Mouse (Mus musculus): Measurements from ENCODE around the gene Gm28042. TPM values are rescaled to one million over a fixed set of nuclear protein-coding genes. Genes with fewer than 3 reads are reported as not detected.

Gm28042 gene
- polyA plus RNA-seq, 1 experiment from 2014 or later: 3.6 TPM

DNA sequence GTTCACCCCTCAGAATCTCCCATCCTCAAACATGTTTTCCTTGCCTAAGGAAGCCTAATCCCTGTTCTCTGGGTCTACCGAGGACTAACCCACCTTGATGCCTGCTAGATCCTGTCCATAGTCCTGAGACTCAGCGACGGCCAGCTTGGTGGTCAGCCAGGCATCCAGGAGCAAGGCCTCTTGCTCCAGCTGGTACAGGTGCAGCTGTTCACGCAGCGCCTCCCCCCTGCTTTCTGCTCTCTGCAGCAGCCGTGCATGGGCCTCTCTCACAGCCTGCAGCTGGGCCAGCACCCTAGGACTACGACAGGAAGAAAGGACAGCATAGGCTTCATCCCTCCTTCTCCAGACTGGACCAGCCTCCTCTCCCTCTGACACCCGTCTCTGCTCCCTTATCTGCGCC, 20.9 kb downstream of the Gm28042 start:
- Histone ChIP-seq H3K27ac (replicated peaks in 1 of 2; ENCODE audit: control insufficient read depth in 1 of 2, insufficient read depth in 1 of 2, low read depth in 2 of 2, low read length in 2 of 2) (no peak overlapping the region), H3K4me1 (ENCODE audit: control insufficient read depth in 2 of 2, insufficient read depth in 2 of 2, low read length in 2 of 2) (peaks cover 5 to 7% of the 10 kb centered on the region in 2 experiments; a peak in 3 of 4 replicates), H3K9ac (ENCODE audit: low read length) (no peak overlapping the region), H3K36me3 (ENCODE audit: control insufficient read depth, insufficient read depth, low read length) (no peaks in the 10 kb centered on the region), H3K4me3 (ENCODE audit: control insufficient read depth in 1 of 2, insufficient read depth in 1 of 2, low read depth in 1 of 2, low read length in 2 of 2) (no peak overlapping the region), H3K9me3 (ENCODE audit: control insufficient read depth, low read length) (no peaks in the 10 kb centered on the region), H3K4me2 (ENCODE audit: low read length) (no peak overlapping the region), H3K27me3 (ENCODE audit: control insufficient read depth, insufficient read depth, low read length) (no peaks in the 10 kb centered on the region)
- WGBS: 66% methylated on average over 9 of the region's 9 CpGs
- no peak; the same call in 1 of the 2 replicates for ATAC-seq (ENCODE audit: insufficient number of reproducible peaks, insufficient read depth, low FRiP score, low read depth)

DNA sequence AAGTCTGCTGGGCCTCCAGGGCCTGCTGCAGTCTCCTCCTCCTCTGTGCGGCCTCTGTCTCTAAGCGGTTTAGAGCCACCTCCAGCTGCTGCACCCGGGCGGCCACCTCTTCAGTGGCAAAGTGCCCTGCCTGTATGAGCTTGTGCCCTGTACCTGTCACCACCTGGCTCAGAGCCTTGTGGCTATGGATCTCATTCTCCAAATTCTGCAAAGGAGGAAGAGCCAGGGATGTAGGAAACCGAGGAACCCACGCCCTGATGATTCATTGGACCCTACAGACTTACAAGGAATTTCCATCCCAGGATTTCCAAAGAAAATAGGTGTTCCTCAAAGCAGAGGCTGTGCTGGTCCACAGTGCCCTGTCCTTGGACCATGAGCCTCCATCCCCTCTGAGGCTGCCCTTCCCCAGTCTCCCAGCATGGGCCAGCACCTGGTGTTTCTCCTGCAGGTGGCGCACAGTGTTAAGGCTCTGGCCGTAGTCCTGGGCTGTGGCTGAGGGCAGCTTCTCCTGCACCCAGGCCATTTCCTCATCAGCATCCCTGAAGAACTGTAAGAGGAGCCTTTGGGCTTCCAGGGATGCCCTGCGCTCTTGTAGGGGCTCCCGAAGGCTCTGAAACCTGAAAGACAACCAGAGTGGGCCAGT, 22.5 kb downstream of the Gm28042 start:
- no peaks in the 10 kb centered on the region for H3K27me3 ChIP-seq (ENCODE audit: control insufficient read depth, insufficient read depth, low read length)
- no peaks in the 10 kb centered on the region for H3K9me3 ChIP-seq (ENCODE audit: control insufficient read depth, low read length)
- H3K4me3 ChIP-seq (ENCODE audit: control insufficient read depth in 1 of 2, insufficient read depth in 1 of 2, low read depth in 1 of 2, low read length in 2 of 2): no peak overlapping the region
- peak; percentile 32; the same call in 1 of the 2 replicates for ATAC-seq (ENCODE audit: insufficient number of reproducible peaks, insufficient read depth, low FRiP score, low read depth)
- 52% methylated on average over 10 of the region's 10 CpGs for WGBS
- no peaks in the 10 kb centered on the region for H3K36me3 ChIP-seq (ENCODE audit: control insufficient read depth, insufficient read depth, low read length)
- no peak overlapping the region for H3K4me2 ChIP-seq (ENCODE audit: low read length)
- H3K27ac ChIP-seq (replicated peaks in 1 of 2; ENCODE audit: control insufficient read depth in 1 of 2, insufficient read depth in 1 of 2, low read depth in 2 of 2, low read length in 2 of 2): no peak overlapping the region
- H3K4me1 ChIP-seq (ENCODE audit: control insufficient read depth in 2 of 2, insufficient read depth in 2 of 2, low read length in 2 of 2): peaks cover under 1 to 10% of the 10 kb centered on the region in 2 experiments; a peak in 3 of 4 replicates
- no peak overlapping the region for H3K9ac ChIP-seq (ENCODE audit: low read length)

DNA sequence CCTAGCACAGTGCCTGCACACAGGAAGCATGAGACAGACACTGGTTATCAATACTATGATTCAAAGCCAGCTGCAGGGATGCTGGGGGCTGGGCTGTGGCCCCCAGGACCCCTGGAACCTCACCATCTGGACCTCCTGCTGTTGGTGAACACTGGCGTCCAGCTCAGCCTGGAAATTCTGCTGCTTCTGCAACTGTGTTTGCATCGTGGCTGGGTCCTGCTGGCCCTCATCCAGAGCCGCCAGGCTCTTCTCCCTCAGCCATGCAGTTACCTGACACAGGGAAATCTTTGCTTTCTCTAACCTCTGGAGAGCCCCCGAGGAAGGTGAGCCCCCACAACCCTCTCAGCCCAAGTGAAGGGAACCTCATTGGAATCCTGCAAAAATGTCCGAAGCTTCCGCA, 24.1 kb downstream of the Gm28042 start:
- Histone ChIP-seq H3K27ac (replicated peaks in 1 of 2; ENCODE audit: control insufficient read depth in 1 of 2, insufficient read depth in 1 of 2, low read depth in 2 of 2, low read length in 2 of 2) (no peak overlapping the region), H3K27me3 (ENCODE audit: control insufficient read depth, insufficient read depth, low read length) (no peaks in the 10 kb centered on the region), H3K4me1 (ENCODE audit: control insufficient read depth in 2 of 2, insufficient read depth in 2 of 2, low read length in 2 of 2) (peaks cover 15 to 25% of the 10 kb centered on the region in 2 experiments), H3K36me3 (ENCODE audit: control insufficient read depth, insufficient read depth, low read length) (no peaks in the 10 kb centered on the region), H3K4me2 (ENCODE audit: low read length) (no peak overlapping the region), H3K9ac (ENCODE audit: low read length) (no peak overlapping the region), H3K4me3 (ENCODE audit: control insufficient read depth in 1 of 2, insufficient read depth in 1 of 2, low read depth in 1 of 2, low read length in 2 of 2) (no peak overlapping the region), H3K9me3 (ENCODE audit: control insufficient read depth, low read length) (no peaks in the 10 kb centered on the region)
- no peak for ATAC-seq (ENCODE audit: insufficient number of reproducible peaks, insufficient read depth, low FRiP score, low read depth)
- 53% methylated on average over 6 of the region's 6 CpGs for WGBS

DNA sequence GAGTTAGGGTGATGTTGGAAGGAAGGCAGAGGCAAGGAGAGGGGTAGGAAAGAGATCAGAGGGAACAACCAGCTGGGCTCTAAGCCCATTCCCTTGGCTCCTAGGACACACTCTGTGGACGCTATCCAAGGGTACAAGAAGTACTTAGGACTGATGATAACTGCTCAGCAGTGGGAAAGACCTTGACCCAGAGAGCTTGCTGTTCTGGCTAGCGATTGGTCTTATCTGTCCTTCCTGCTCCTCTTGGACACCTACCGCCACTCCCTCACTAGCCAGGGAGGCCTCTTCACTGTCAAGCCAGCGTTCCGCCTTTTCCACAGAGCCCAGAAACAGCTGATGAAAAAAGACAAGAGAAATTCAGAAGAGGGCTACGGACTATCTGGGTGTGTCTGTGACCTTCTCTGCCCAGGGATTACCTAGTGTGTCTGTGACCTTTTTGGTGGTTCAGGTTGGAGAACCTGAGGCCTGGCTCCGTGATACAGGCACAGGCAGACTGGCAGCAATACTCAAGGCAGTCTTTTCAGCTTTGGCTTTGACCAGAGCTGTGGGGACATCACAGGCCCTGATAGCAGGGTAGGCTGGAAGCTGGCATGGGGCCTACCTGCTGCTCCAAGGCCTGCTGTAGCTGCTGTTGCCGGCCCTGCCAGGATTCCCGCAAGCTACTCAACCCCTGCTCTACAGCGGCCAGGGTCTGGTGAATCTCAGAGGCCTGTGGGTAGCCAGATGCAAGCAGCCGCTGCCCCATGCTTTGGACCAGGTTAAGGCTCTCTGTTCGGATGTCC, 27.7 kb downstream of the Gm28042 start:
- Histone ChIP-seq H3K4me1 (ENCODE audit: control insufficient read depth in 2 of 2, insufficient read depth in 2 of 2, low read length in 2 of 2) (peaks cover 15 to 28% of the 10 kb centered on the region in 2 experiments), H3K9ac (ENCODE audit: low read length) (peak overlapping the region; percentile 1; the same call in 1 of the 2 replicates), H3K27ac (replicated peaks in 1 of 2; ENCODE audit: control insufficient read depth in 1 of 2, insufficient read depth in 1 of 2, low read depth in 2 of 2, low read length in 2 of 2) (peak overlapping the region; percentile 31 to 67; a peak in 3 of 4 replicates), H3K27me3 (ENCODE audit: control insufficient read depth, insufficient read depth, low read length) (no peaks in the 10 kb centered on the region), H3K4me2 (ENCODE audit: low read length) (no peak overlapping the region), H3K9me3 (ENCODE audit: control insufficient read depth, low read length) (no peaks in the 10 kb centered on the region), H3K4me3 (ENCODE audit: control insufficient read depth in 1 of 2, insufficient read depth in 1 of 2, low read depth in 1 of 2, low read length in 2 of 2) (no peak overlapping the region), H3K36me3 (ENCODE audit: control insufficient read depth, insufficient read depth, low read length) (no peaks in the 10 kb centered on the region)
- ATAC-seq (ENCODE audit: insufficient number of reproducible peaks, insufficient read depth, low FRiP score, low read depth): no peak
- 60% methylated on average over 12 of the region's 12 CpGs for WGBS

- WGBS: 82% methylated on average over 10 of the region's 10 CpGs
- H3K4me2 ChIP-seq (ENCODE audit: low read length): no peak overlapping the region
- H3K4me1 ChIP-seq (ENCODE audit: control insufficient read depth in 2 of 2, insufficient read depth in 2 of 2, low read length in 2 of 2): peaks cover 15 to 28% of the 10 kb centered on the region in 2 experiments
- H3K4me3 ChIP-seq (ENCODE audit: control insufficient read depth in 1 of 2, insufficient read depth in 1 of 2, low read depth in 1 of 2, low read length in 2 of 2): no peak overlapping the region
- ATAC-seq (ENCODE audit: insufficient number of reproducible peaks, insufficient read depth, low FRiP score, low read depth): no peak
- no peaks in the 10 kb centered on the region for H3K9me3 ChIP-seq (ENCODE audit: control insufficient read depth, low read length)
- H3K27ac ChIP-seq (replicated peaks in 1 of 2; ENCODE audit: control insufficient read depth in 1 of 2, insufficient read depth in 1 of 2, low read depth in 2 of 2, low read length in 2 of 2): no peak overlapping the region
- H3K36me3 ChIP-seq (ENCODE audit: control insufficient read depth, insufficient read depth, low read length): no peaks in the 10 kb centered on the region
- H3K27me3 ChIP-seq (ENCODE audit: control insufficient read depth, insufficient read depth, low read length): no peaks in the 10 kb centered on the region
- 0 out of 2 replicates have a peak overlapping the region, but pooled peaks have one; percentile 1 for H3K9ac ChIP-seq (ENCODE audit: low read length)
Observed at GRCm38 (mm10) chr2:120055923-120056322, 28.6 kb downstream of the Gm28042 start.

DNA sequence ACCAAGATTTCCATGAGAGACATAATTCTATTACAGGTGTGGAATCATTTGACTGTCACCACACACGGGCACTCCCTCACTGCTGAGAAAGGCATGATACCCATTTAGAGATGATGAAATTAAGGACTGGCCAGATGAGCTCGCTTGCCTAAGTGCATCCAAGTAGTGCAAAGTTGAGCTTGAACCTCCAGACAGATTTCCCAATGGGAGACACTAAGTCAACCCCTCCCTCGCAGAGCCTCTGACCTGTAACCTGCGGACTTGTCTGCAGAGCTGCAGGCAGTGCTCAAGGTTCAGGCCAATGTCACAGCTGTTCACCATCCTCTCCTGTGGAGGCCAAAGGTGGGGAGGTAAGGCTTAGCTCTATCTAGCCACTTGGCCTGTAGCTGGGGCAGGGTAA, 31.5 kb downstream of the Gm28042 start:
- H3K4me1 ChIP-seq (ENCODE audit: control insufficient read depth in 2 of 2, insufficient read depth in 2 of 2, low read length in 2 of 2): peaks cover 15 to 28% of the 10 kb centered on the region in 2 experiments
- no peak overlapping the region for H3K4me2 ChIP-seq (ENCODE audit: low read length)
- H3K9ac ChIP-seq (ENCODE audit: low read length): no peak overlapping the region
- H3K27me3 ChIP-seq (ENCODE audit: control insufficient read depth, insufficient read depth, low read length): no peaks in the 10 kb centered on the region
- WGBS: 83% methylated on average over 4 of the region's 4 CpGs
- H3K27ac ChIP-seq (replicated peaks in 1 of 2; ENCODE audit: control insufficient read depth in 1 of 2, insufficient read depth in 1 of 2, low read depth in 2 of 2, low read length in 2 of 2): no peak overlapping the region
- H3K4me3 ChIP-seq (ENCODE audit: control insufficient read depth in 1 of 2, insufficient read depth in 1 of 2, low read depth in 1 of 2, low read length in 2 of 2): no peak overlapping the region
- no peak for ATAC-seq (ENCODE audit: insufficient number of reproducible peaks, insufficient read depth, low FRiP score, low read depth)
- no peaks in the 10 kb centered on the region for H3K36me3 ChIP-seq (ENCODE audit: control insufficient read depth, insufficient read depth, low read length)
- H3K9me3 ChIP-seq (ENCODE audit: control insufficient read depth, low read length): no peaks in the 10 kb centered on the region

DNA sequence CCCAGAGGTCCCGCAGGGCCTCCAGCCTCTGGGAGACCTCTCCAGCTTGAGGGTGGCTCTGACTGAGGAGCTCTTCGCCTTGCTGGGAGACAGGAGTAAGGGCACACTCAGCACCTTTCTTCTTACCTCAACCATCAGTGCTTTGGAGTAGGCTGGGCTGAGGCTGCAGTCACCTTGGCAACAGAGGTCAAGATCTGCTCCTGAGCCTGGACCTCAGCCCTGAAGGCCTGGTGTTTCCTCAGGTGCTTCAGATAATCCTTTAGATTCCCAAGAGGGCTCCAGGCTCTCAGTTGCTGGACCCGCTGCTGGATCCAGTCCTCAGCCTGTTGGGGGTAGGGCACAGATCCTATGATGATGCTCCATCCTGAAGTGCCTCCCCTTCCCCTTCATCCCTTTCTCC, 32.2 kb downstream of the Gm28042 start:
- H3K4me2 ChIP-seq (ENCODE audit: low read length): no peak overlapping the region
- H3K9ac ChIP-seq (ENCODE audit: low read length): no peak overlapping the region
- peaks cover 15 to 22% of the 10 kb centered on the region in 2 experiments for H3K4me1 ChIP-seq (ENCODE audit: control insufficient read depth in 2 of 2, insufficient read depth in 2 of 2, low read length in 2 of 2)
- ATAC-seq (ENCODE audit: insufficient number of reproducible peaks, insufficient read depth, low FRiP score, low read depth): no peak
- H3K9me3 ChIP-seq (ENCODE audit: control insufficient read depth, low read length): no peaks in the 10 kb centered on the region
- no peaks in the 10 kb centered on the region for H3K36me3 ChIP-seq (ENCODE audit: control insufficient read depth, insufficient read depth, low read length)
- H3K4me3 ChIP-seq (ENCODE audit: control insufficient read depth in 1 of 2, insufficient read depth in 1 of 2, low read depth in 1 of 2, low read length in 2 of 2): no peak overlapping the region
- 72% methylated on average over 3 of the region's 3 CpGs for WGBS
- H3K27ac ChIP-seq (replicated peaks in 1 of 2; ENCODE audit: control insufficient read depth in 1 of 2, insufficient read depth in 1 of 2, low read depth in 2 of 2, low read length in 2 of 2): no peak overlapping the region
- H3K27me3 ChIP-seq (ENCODE audit: control insufficient read depth, insufficient read depth, low read length): no peaks in the 10 kb centered on the region

Data from heart, embryonic 14.5 days (tissue).